Mouse (Mus musculus) bone marrow, adult 2 months (tissue): ENCODE results near the gene Dnah17.

Experiments
- CTCF ChIP-seq: fragments of 200-500 bp; IDR thresholded peaks from 2 replicates; pipeline ENCODE4 v1.5.1; 2011; ENCODE audit warnings: low read length, control low read depth; ENCODE audit not compliant: control insufficient read depth, insufficient read depth
- POLR2A ChIP-seq: fragments of 200-500 bp; IDR thresholded peaks from 2 replicates; pipeline ENCODE4 v1.6.1; 2011; ENCODE audit warnings: low read depth, mild to moderate bottlenecking, control low read depth, low read length, borderline replicate concordance; ENCODE audit not compliant: control insufficient read depth

DNA sequence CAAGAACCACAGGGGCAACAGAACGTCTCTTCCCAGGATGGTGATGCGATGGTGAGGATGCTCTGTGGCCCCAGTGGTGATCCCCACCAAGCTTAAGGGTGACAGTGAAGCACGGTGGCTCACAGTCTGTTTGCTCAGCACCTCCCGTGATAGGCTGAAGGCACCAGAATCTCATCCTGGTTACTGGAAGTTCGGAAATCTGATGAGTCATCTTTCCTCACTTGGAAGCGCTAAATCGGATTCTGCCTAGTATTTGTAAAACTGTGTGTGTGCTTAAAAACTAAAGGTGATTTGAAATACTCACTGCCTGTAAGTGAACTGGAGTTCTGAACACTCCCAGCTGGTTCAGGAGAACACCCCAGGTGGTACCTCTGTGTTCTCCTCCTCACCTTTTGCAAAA, 146.7 kb downstream of the Dnah17 start:
- no peak for TF ChIP-seq POLR2A
- TF ChIP-seq CTCF, result no peak
